Mouse (Mus musculus) small intestine, adult 2 months (tissue): Measurements from ENCODE around the gene Rrp1b. TPM values are rescaled to one million over a fixed set of nuclear protein-coding genes. Genes with fewer than 3 reads are reported as not detected.
"Not testable (repeated sequence)": the region's sequence is repeated elsewhere in the genome, so short reads cannot be mapped to it uniquely, and the experiment has no call there.

Experiments used
- H3K27ac ChIP-seq: fragments of 200-500 bp; 2 replicates; pipeline ENCODE4 v1.5.1; 2012; ENCODE audit warnings: low read depth, low read length, control low read depth, inconsistent platforms; ENCODE audit not compliant: insufficient read depth
- H3K27me3 ChIP-seq: fragments of 200-500 bp; 2 replicates; pipeline ENCODE4 v1.6.1; 2012; ENCODE audit warnings: mild to moderate bottlenecking, moderate library complexity, low read length, inconsistent platforms; ENCODE audit not compliant: control insufficient read depth, insufficient read depth
- H3K36me3 ChIP-seq: fragments of 200-500 bp; 2 replicates; pipeline ENCODE4 v1.6.1; 2012; ENCODE audit warnings: mild to moderate bottlenecking, low read length, control low read depth, inconsistent platforms; ENCODE audit not compliant: control insufficient read depth, insufficient read depth
- H3K4me1 ChIP-seq: fragments of 200-500 bp; 2 replicates; pipeline ENCODE4 v1.6.1; 2012; ENCODE audit warnings: low read length, inconsistent platforms, mixed read lengths; ENCODE audit not compliant: control insufficient read depth, insufficient read depth, insufficient read length
- H3K4me3 ChIP-seq: fragments of 200-500 bp; 2 replicates; pipeline ENCODE4 v1.5.1; 2012; ENCODE audit warnings: low read depth, mild to moderate bottlenecking, control low read depth, inconsistent platforms, low read length, moderate library complexity
- CTCF ChIP-seq: fragments of 200-500 bp; IDR thresholded peaks from 2 replicates; pipeline ENCODE4 v1.5.1; 2012; ENCODE audit warnings: low read depth, mild to moderate bottlenecking, control low read depth, inconsistent platforms, low read length, moderate library complexity, mixed read lengths; ENCODE audit not compliant: insufficient replicate concordance, insufficient read length; ENCODE audit errors: extremely low read depth
- POLR2A ChIP-seq: fragments of 200-500 bp; IDR thresholded peaks from 2 replicates; pipeline ENCODE4 v1.6.1; 2012; ENCODE audit warnings: low read depth, mild to moderate bottlenecking, control low read depth, inconsistent platforms, low read length, moderate library complexity
- WGBS: fragments of 180-500 bp; shearing (Covaris S2); methylation state at CpG from one replicate; pipeline ENCODE4 v1.1.7; 2018; 5-methylcytosine and 5-hydroxymethylcytosine counted together
- polyA plus RNA-seq: library from polyadenylated mRNA; depleted of rRNA; stranded (reverse); fragments of >200 nt; gene quantifications from 2 replicates; pipeline ENCODE4 v1.2.3, GENCODE M21; 2012

The Rrp1b gene
- polyA plus RNA-seq, 1 experiment, result 2.7 TPM

- H3K27ac ChIP-seq, result no peak overlapping the region
- no peak for TF ChIP-seq CTCF
- TF ChIP-seq POLR2A, result no peak
- H3K27me3 ChIP-seq, result no peaks in the 10 kb centered on the region
- WGBS, result 78% methylated on average over 2 of the region's 2 CpGs
- H3K36me3 ChIP-seq, result peaks cover 6% of the 10 kb centered on the region
- H3K4me3 ChIP-seq, result no peak overlapping the region
- H3K4me1 ChIP-seq, result no peaks in the 10 kb centered on the region
These were observed 27.8 kb downstream of the Rrp1b start for GRCm38 (mm10) chr17:32063654-32064053.

GRCm38 (mm10) chr17:32064762-32065161 is 28.9 kb downstream of the Rrp1b start:
- not testable (repeated sequence) for H3K27ac ChIP-seq, H3K36me3 ChIP-seq, H3K27me3 ChIP-seq, H3K4me3 ChIP-seq, H3K4me1 ChIP-seq
- 70% methylated on average over 8 of the region's 8 CpGs for WGBS

GRCm38 (mm10) chr17:32067541-32067940 is 31.6 kb downstream of the Rrp1b start:
- H3K4me3 ChIP-seq, result no peak overlapping the region
- no peak overlapping the region for H3K27ac ChIP-seq
- H3K27me3 ChIP-seq, result no peaks in the 10 kb centered on the region
- no peaks in the 10 kb centered on the region for H3K4me1 ChIP-seq
- TF ChIP-seq POLR2A (no peak), CTCF (peak; percentile 48; the same call in 1 of the 2 replicates)
- 48% methylated on average over 9 of the region's 9 CpGs for WGBS
- H3K36me3 ChIP-seq, result no peaks in the 10 kb centered on the region

GRCm38 (mm10) chr17:32068381-32068780 is 32.5 kb downstream of the Rrp1b start:
- TF ChIP-seq POLR2A, result no peak
- no peak overlapping the region for H3K4me3 ChIP-seq
- 86% methylated on average over 11 of the region's 11 CpGs for WGBS
- H3K27ac ChIP-seq, result no peak overlapping the region
- no peaks in the 10 kb centered on the region for H3K27me3 ChIP-seq
- no peaks in the 10 kb centered on the region for H3K36me3 ChIP-seq
- no peaks in the 10 kb centered on the region for H3K4me1 ChIP-seq

GRCm38 (mm10) chr17:32068810-32069209 is 32.9 kb downstream of the Rrp1b start:
- TF ChIP-seq CTCF, result no peak
- TF ChIP-seq POLR2A, result no peak
- H3K36me3 ChIP-seq, result no peaks in the 10 kb centered on the region
- no peaks in the 10 kb centered on the region for H3K27me3 ChIP-seq
- H3K27ac ChIP-seq, result no peak overlapping the region
- WGBS, result 87% methylated on average over 2 of the region's 2 CpGs
- H3K4me3 ChIP-seq, result no peak overlapping the region
- H3K4me1 ChIP-seq, result no peaks in the 10 kb centered on the region

- Histone ChIP-seq H3K36me3 (no peaks in the 10 kb centered on the region), H3K27me3 (no peaks in the 10 kb centered on the region), H3K27ac (no peak overlapping the region), H3K4me3 (no peak overlapping the region), H3K4me1 (no peaks in the 10 kb centered on the region)
- TF ChIP-seq CTCF (peak; percentile 92), POLR2A (no peak)
- 2% methylated on average over 2 of the region's 2 CpGs for WGBS
These were observed 37.5 kb downstream of the Rrp1b start for GRCm38 (mm10) chr17:32073359-32073758.

GRCm38 (mm10) chr17:32074658-32075057 is 38.8 kb downstream of the Rrp1b start:
- H3K27me3 ChIP-seq, result no peaks in the 10 kb centered on the region
- H3K36me3 ChIP-seq, result no peaks in the 10 kb centered on the region
- no peaks in the 10 kb centered on the region for H3K4me1 ChIP-seq
- 39% methylated on average over 4 of the region's 4 CpGs for WGBS
- H3K4me3 ChIP-seq, result no peak overlapping the region
- TF ChIP-seq CTCF (no peak), POLR2A (no peak)
- no peak overlapping the region for H3K27ac ChIP-seq

- no peaks in the 10 kb centered on the region for H3K27me3 ChIP-seq
- H3K27ac ChIP-seq, result no peak overlapping the region
- no peaks in the 10 kb centered on the region for H3K36me3 ChIP-seq
- no peaks in the 10 kb centered on the region for H3K4me1 ChIP-seq
- 3% methylated on average over 2 of the region's 2 CpGs for WGBS
- H3K4me3 ChIP-seq, result no peak overlapping the region
- peak; percentile 73; the same call in 1 of the 2 replicates for TF ChIP-seq CTCF
- TF ChIP-seq POLR2A, result no peak
These were observed 39.3 kb downstream of the Rrp1b start for GRCm38 (mm10) chr17:32075164-32075563.
